Mouse (Mus musculus): ENCODE data around the gene Actl7b. TPM values are rescaled to one million over a fixed set of nuclear protein-coding genes. Genes with fewer than 3 reads are reported as not detected.

The Actl7b gene
- 0.24 TPM in 1 of 2 replicates, not detected in the other for polyA plus RNA-seq (2012; rRNA removed)

DNA sequence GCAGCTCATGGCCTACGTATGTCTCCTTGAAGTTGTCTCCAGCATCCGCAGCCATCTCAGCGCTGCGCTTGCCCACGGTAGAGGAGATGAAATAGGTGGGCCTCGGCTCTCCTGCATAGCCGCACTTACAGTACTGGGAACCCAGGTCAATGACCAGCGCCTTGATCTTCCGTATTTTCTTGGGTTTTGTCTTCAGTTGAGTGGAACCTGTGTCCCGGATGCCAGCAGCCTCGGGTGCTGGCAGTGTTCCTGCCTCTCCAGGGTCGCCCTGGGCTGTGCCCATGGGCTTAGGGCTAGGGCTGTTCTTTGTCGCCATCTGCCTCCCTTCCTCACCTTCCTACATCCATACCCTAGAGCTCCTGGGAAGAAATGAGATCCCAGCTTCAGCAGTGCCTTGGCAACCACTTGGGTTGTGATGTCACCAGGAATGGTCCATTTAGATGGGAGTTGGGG is at the start of gene Actl7b:
Gene Actl7b, minus strand, starts transcription at position 403 of the 453 bp plus-strand sequence.

DNA sequence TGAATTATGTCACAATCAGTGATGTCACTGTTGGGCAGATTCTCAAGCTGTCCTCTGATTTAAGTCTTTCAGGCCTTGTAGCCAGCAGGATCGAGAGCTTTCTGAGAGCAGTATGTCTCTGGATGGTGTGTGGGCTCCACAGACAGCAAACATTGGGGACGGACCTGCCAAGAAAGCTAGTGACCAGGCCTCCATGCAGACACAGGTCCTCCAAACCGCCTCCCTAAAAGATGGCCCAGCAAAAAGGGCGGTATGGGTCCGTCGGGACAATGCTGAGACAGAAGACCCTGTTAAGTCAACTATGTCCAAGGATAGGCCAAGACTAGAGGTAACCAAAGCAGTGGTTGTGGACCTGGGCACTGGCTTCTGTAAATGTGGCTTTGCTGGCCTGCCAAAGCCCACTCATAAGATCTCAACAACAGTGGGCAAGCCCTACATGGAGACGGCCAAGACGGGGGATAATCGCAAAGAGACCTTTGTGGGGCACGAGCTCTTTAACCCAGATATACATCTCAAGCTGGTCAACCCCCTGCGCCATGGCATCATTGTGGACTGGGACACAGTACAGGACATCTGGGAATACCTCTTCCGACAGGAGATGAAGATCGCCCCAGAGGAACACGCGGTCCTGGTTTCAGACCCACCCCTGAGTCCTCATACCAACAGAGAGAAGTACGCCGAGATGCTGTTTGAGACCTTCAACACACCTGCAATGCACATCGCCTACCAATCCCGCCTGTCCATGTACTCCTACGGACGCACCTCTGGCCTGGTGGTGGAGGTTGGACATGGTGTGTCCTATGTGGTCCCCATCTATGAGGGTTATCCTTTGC is 2.3 kb upstream of the Actl7b start, which contains the start of gene Actl7a:
Gene Actl7a, plus strand, starts transcription at position 51 of the 833 bp plus-strand sequence.

DNA sequence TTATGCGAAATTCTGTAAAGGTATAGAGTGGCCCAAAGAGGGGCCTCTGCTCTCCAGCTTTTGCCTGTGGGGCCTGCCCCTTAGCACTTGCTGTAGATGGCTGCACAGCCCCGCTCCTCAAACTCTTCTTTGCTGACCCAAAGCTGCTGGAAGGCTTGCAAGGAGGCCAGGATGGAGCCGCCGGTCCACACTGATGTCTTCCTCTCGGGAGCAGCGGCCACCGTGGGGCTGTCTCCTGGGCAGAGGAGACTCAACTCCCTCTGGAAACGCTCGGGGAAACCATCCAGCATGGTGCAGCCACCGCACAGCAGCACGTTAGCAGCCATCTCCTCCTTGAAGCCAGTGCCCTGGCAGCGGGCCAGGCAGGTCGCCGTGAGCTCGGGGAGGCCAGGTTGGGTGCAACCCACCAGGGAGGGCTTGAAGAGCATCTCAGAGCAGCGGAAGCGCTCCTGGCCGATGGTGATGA is 1.2 kb downstream of the Actl7b start, which contains the start of gene Gm26657:
Gene Gm26657, plus strand, starts transcription at position 51 of the 466 bp plus-strand sequence.

Other genes with a start within 250 kb of the Actl7b start
- not detected in 2 replicates for gene Gm26657, start 1.4 kb downstream of the Actl7b start, polyA plus RNA-seq (2012; rRNA removed)
- gene Actl7a, start 2.0 kb upstream of the Actl7b start, polyA plus RNA-seq (2012; rRNA removed), result not detected in 2 replicates
- gene Elp1, start 60.9 kb upstream of the Actl7b start, polyA plus RNA-seq (2012; rRNA removed), result 11.6 and 12.6 TPM in 2 replicates
- 3.2 and 3.9 TPM in 2 replicates for gene Fam206a, start 60.9 kb upstream of the Actl7b start, polyA plus RNA-seq (2012; rRNA removed)
- gene Ctnnal1, start 123.7 kb upstream of the Actl7b start, polyA plus RNA-seq (2012; rRNA removed), result 11.8 and 14.2 TPM in 2 replicates
- 13.6 and 18.5 TPM in 2 replicates for gene Tmem245, start 206.0 kb upstream of the Actl7b start, polyA plus RNA-seq (2012; rRNA removed)
- gene Frrs1l, start 248.9 kb upstream of the Actl7b start, polyA plus RNA-seq (2012; rRNA removed), result 0.03 and 0.05 TPM in 2 replicates

All from ovary, adult 2 months (tissue).